Mouse (Mus musculus) intestine, embryonic 16.5 days (tissue): ENCODE data around the gene Gfra1. TPM values are rescaled to one million over a fixed set of nuclear protein-coding genes. Genes with fewer than 3 reads are reported as not detected.

Experiments
- ATAC-seq: fragments of 200-750 bp; cut with Nextera tagmentation; 2 replicates; pipeline ENCODE4 v1.8.0; 2017; ENCODE audit warnings: moderate TSS enrichment, moderate library complexity
- H3K27ac ChIP-seq: fragments of 300-500 bp; sonication (generic); 2 replicates; pipeline ENCODE4 v1.5.1; 2014; ENCODE audit warnings: mild to moderate bottlenecking, low read length
- H3K27me3 ChIP-seq: fragments of 300-500 bp; sonication (generic); replicated peaks from 2 replicates; pipeline ENCODE4 v1.6.1; 2014; ENCODE audit warnings: low read length, control low read depth, mixed read lengths; ENCODE audit not compliant: control insufficient read depth, insufficient read depth
- H3K36me3 ChIP-seq: fragments of 300-500 bp; sonication (generic); 2 replicates; pipeline ENCODE4 v1.6.1; 2014; ENCODE audit warnings: low read length, control low read depth; ENCODE audit not compliant: control insufficient read depth, insufficient read depth
- H3K4me1 ChIP-seq: fragments of 300-500 bp; sonication (generic); 2 replicates; pipeline ENCODE4 v1.6.1; 2014; ENCODE audit warnings: low read length, control low read depth, mixed read lengths; ENCODE audit not compliant: control insufficient read depth, insufficient read depth
- H3K4me2 ChIP-seq: fragments of 300-500 bp; sonication (generic); 2 replicates; pipeline ENCODE4 v1.6.1; 2014; ENCODE audit warnings: low read depth, low read length, control low read depth
- H3K4me3 ChIP-seq: fragments of 300-500 bp; sonication (generic); 2 replicates; pipeline ENCODE4 v1.5.1; 2014; ENCODE audit warnings: mild to moderate bottlenecking, low read length
- H3K9ac ChIP-seq: fragments of 300-500 bp; sonication (generic); 2 replicates; pipeline ENCODE4 v1.6.1; 2014; ENCODE audit warnings: low read depth, low read length
- H3K9me3 ChIP-seq: fragments of 300-500 bp; sonication (generic); 2 replicates; pipeline ENCODE4 v1.6.1; 2016; ENCODE audit warnings: low read length, control low read depth; ENCODE audit not compliant: control insufficient read depth
- WGBS: fragments of 180-500 bp; shearing (Covaris S2); extraction: QIAGEN DNeasy Blood & Tissue Kit; methylation state at CpG from one replicate; pipeline ENCODE4 v1.1.7; 2014; 5-methylcytosine and 5-hydroxymethylcytosine counted together
- polyA plus RNA-seq: library from polyadenylated mRNA; unstranded; fragments of >200 nt; fragmentation: Nextera tagmentation; extraction: Ambion mirVana; gene quantifications from 2 replicates; pipeline ENCODE4 v1.2.1, GENCODE M21; 2015

The Gfra1 gene
- polyA plus RNA-seq, 1 experiment from 2014 or later: 13.3 TPM

GRCm38 (mm10) chr19:58463755-58464154 lies 8.0 kb upstream of the Gfra1 start:
- 75% methylated on average over 3 of the region's 3 CpGs for WGBS
- Histone ChIP-seq H3K4me3 (no peak overlapping the region), H3K9me3 (no peaks in the 10 kb centered on the region; the same call in 1 of the 2 replicates), H3K36me3 (no peaks in the 10 kb centered on the region), H3K9ac (no peak overlapping the region), H3K4me2 (no peak overlapping the region), H3K4me1 (no peaks in the 10 kb centered on the region; the same call in 1 of the 2 replicates), H3K27ac (no peak overlapping the region), H3K27me3 (no peaks in the 10 kb centered on the region)
- ATAC-seq: no peak

DNA sequence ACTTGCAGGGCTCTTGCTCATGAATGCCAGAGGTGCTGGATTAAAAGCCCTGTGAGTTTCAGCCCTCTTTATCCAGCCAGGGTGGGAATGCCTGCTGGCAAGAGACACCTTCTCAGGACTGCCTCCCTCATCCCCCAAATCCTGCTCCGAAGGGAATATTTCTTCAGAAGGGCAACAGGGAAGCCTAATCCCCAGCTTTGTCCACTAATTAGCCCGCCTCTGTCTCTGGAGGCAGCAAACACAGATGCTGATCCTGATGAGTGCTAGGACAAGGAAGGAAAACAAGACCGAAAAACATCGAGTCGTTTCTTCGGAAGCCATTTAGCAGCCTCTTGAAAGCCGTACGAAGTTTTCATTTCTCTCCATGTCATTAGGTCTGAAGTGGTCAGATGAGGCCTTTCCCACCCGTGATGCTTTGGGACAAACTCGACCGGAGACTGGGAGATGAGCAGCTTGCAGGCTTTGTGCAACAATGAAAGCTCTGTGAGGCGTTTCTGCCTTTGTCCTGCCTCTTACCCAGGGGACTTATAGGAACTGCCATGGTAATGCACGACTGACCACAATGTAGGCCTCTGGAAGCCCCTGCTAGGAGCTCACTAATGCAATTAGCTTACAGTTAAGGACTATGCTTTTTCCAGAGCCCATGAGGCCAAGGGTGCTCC lies 4.8 kb upstream of the Gfra1 start:
- no peak overlapping the region for H3K27ac ChIP-seq
- no peaks in the 10 kb centered on the region for H3K9me3 ChIP-seq
- H3K36me3 ChIP-seq: no peaks in the 10 kb centered on the region
- 71% methylated on average over 13 of the region's 13 CpGs for WGBS
- H3K4me1 ChIP-seq: peaks cover 10% of the 10 kb centered on the region; the same call in 1 of the 2 replicates
- H3K4me3 ChIP-seq: no peak overlapping the region
- H3K27me3 ChIP-seq: no peaks in the 10 kb centered on the region; the same call in 1 of the 2 replicates
- no peak overlapping the region for H3K4me2 ChIP-seq
- ATAC-seq: no peak
- H3K9ac ChIP-seq: no peak overlapping the region

DNA sequence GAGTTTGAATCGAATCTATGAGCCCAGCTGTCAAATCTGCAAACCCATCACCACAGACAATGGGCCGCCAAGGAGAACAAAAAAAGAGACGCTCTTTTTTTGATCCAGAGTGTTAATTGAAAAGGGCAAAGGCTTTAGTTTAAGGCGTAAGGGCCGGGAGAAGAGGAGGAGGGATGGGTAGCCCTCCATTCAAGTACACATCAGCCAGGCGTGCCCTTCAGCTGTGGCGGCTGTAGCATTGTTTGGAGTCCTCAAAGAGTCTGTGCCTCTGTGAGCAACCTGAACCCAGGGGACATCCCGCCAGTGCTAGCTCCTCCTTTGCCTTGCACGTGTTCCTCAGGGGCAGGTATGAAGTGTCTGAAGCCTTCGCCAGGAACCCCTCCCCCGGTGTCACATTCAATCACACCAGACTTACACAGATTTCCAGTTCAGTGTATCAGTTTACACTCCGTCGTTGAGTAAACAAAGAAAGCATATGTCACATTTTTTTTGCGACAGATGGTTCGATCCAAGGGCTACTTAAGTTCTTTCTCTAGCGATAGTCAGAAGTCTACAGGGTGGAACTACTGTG lies 867 bp upstream of the Gfra1 start:
- peak overlapping the region; percentile 50; the same call in 1 of the 2 replicates for H3K4me3 ChIP-seq
- no peaks in the 10 kb centered on the region for H3K36me3 ChIP-seq
- no peak for ATAC-seq
- peaks cover 22% of the 10 kb centered on the region; the same call in 1 of the 2 replicates for H3K4me1 ChIP-seq
- H3K4me2 ChIP-seq: peak overlapping the region; percentile 77
- H3K27me3 ChIP-seq: peaks cover 7% of the 10 kb centered on the region
- whole genome bisulfite sequencing: 12% methylated on average over 16 of the region's 16 CpGs
- no peaks in the 10 kb centered on the region for H3K9me3 ChIP-seq
- no peak overlapping the region for H3K27ac ChIP-seq
- H3K9ac ChIP-seq: no peak overlapping the region

DNA sequence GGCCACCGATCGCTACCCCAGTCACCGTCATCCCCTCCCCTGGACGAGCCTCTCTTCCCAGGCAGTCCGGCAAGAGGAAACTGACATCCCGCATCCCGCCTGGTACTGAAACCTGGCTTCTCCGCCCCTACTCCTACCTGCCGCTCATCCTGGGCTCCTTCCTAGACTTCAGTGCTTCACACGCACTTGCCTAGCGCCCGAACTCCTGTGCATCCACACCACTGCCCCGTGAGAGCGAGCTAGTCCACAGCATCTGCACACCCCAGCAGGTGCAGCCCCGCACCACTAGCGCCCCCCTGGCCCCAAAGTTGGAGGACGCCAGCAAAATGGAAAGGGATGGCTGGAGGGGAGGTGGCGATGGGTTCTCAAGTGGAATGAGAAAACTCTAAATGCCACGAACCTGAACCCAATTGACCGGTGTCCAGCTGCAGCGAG lies 631 bp downstream of the Gfra1 start:
- Histone ChIP-seq H3K27me3 (peaks cover 7% of the 10 kb centered on the region), H3K9ac (peak overlapping the region; percentile 45), H3K4me3 (peak overlapping the region; percentile 50), H3K9me3 (no peaks in the 10 kb centered on the region), H3K27ac (no peak overlapping the region), H3K4me2 (peak overlapping the region; percentile 77), H3K4me1 (peaks cover 22% of the 10 kb centered on the region; the same call in 1 of the 2 replicates), H3K36me3 (no peaks in the 10 kb centered on the region)
- ATAC-seq: peak; percentile 36
- WGBS: 1% methylated on average over 21 of the region's 21 CpGs

DNA sequence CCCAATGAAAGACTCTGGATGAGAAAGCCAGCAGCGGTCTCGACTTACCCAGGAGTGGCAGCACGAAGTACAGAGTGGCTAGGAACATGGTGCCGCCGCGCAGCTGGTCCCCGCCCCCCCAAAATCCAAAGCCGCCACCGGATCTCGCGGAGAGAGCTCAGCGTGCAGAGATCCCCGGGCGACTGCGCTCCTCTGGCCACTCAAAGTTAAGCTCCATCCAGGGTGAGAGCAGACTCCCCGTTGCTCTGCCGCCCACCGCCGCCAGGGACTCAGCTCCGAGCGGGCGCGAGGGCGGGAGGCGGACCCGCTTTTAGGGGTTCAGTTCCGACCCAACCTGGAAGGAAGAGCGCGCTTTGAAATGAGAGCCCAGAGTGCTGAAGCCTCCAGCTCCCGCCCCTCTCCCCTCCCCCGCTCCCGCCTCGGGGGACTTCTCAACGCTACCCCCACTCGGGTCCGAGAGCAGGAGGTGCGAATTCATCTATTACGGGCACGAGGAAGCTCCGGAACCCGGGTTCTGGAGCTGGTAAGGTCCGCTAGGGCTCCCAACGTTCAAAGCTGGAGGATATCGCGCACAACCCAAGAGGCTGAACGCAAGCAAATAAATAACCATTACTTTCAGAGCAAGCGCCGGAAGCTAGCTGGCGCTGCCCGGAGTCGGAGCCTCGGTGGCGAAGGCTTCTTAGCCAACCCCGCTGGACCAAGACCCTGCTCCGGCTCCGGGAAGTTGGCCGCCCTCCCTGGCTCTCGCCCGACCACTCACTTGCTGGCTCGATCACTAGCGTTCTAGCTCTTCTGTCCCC lies 1.2 kb downstream of the Gfra1 start:
- under 1% methylated on average over 61 of the region's 61 CpGs for WGBS
- Histone ChIP-seq H3K4me1 (peaks cover 22% of the 10 kb centered on the region; the same call in 1 of the 2 replicates), H3K4me3 (peak overlapping the region; percentile 50), H3K36me3 (no peaks in the 10 kb centered on the region), H3K9ac (peak overlapping the region; percentile 45), H3K27ac (no peak overlapping the region), H3K27me3 (peaks cover 7% of the 10 kb centered on the region), H3K9me3 (no peaks in the 10 kb centered on the region), H3K4me2 (peak overlapping the region; percentile 77)
- peak; percentile 34 for ATAC-seq

- no peak overlapping the region for H3K27ac ChIP-seq
- ATAC-seq: peak; percentile 32; the same call in 1 of the 2 replicates
- H3K9me3 ChIP-seq: no peaks in the 10 kb centered on the region
- H3K27me3 ChIP-seq: peaks cover 7% of the 10 kb centered on the region
- peak overlapping the region; percentile 77 for H3K4me2 ChIP-seq
- peak overlapping the region; percentile 50 for H3K4me3 ChIP-seq
- no peaks in the 10 kb centered on the region for H3K36me3 ChIP-seq
- peak overlapping the region; percentile 45 for H3K9ac ChIP-seq
- peaks cover 22% of the 10 kb centered on the region; the same call in 1 of the 2 replicates for H3K4me1 ChIP-seq
- WGBS: 1% methylated on average over 22 of the region's 22 CpGs
Observed at GRCm38 (mm10) chr19:58453581-58453980, 2.1 kb downstream of the Gfra1 start.

GRCm38 (mm10) chr19:58452941-58453551 lies 2.7 kb downstream of the Gfra1 start:
- ATAC-seq: peak; percentile 15; the same call in 1 of the 2 replicates
- no peaks in the 10 kb centered on the region for H3K36me3 ChIP-seq
- peaks cover 22% of the 10 kb centered on the region; the same call in 1 of the 2 replicates for H3K4me1 ChIP-seq
- peak overlapping the region; percentile 45 for H3K9ac ChIP-seq
- peak overlapping the region; percentile 50 for H3K4me3 ChIP-seq
- H3K27me3 ChIP-seq: peaks cover 7% of the 10 kb centered on the region
- H3K9me3 ChIP-seq: no peaks in the 10 kb centered on the region
- peak overlapping the region; percentile 77 for H3K4me2 ChIP-seq
- 12% methylated on average over 20 of the region's 20 CpGs for WGBS
- H3K27ac ChIP-seq: peak overlapping the region; percentile 26; the same call in 1 of the 2 replicates

GRCm38 (mm10) chr19:58452178-58452819 lies 3.4 kb downstream of the Gfra1 start:
- no peak overlapping the region for H3K27ac ChIP-seq
- H3K4me1 ChIP-seq: peaks cover 22% of the 10 kb centered on the region; the same call in 1 of the 2 replicates

More at GRCm38 (mm10) chr19:58452178-58452819, 3.4 kb downstream of the Gfra1 start:
- H3K36me3 ChIP-seq: no peaks in the 10 kb centered on the region
- no peak overlapping the region for H3K9ac ChIP-seq
- H3K4me3 ChIP-seq: peak overlapping the region; percentile 50; the same call in 1 of the 2 replicates
- H3K27me3 ChIP-seq: peaks cover 7% of the 10 kb centered on the region
- H3K4me2 ChIP-seq: no peak overlapping the region; the same call in 1 of the 2 replicates
- WGBS: 59% methylated on average over 8 of the region's 8 CpGs
- no peaks in the 10 kb centered on the region for H3K9me3 ChIP-seq
- no peak for ATAC-seq
